Mouse (Mus musculus): Measurements from ENCODE around the gene Fbxo44. TPM values are rescaled to one million over a fixed set of nuclear protein-coding genes. Genes with fewer than 3 reads are reported as not detected.

Fbxo44 gene
- polyA plus RNA-seq, 1 experiment from 2014 or later, result 76.3 TPM

- Histone ChIP-seq H3K4me2 (ENCODE audit: low read length) (peak overlapping the region; percentile 84), H3K9ac (ENCODE audit: low read length) (peak overlapping the region; percentile 91), H3K36me3 (ENCODE audit: control insufficient read depth, insufficient read depth, low read length) (peaks cover 29% of the 10 kb centered on the region), H3K27ac (ENCODE audit: low read depth, low read length) (peak overlapping the region; percentile 79), H3K4me1 (ENCODE audit: control insufficient read depth, insufficient read depth, low read length) (peaks cover 17% of the 10 kb centered on the region), H3K9me3 (replicated peaks; ENCODE audit: control insufficient read depth, low read length) (no peaks in the 10 kb centered on the region), H3K4me3 (ENCODE audit: low read depth, low read length) (peak overlapping the region; percentile 71), H3K27me3 (replicated peaks; ENCODE audit: control insufficient read depth, insufficient read depth, low read length) (peaks cover 32% of the 10 kb centered on the region)
- 1% methylated on average over 54 of the region's 55 CpGs for WGBS
- DNase-seq (ENCODE audit: low spot score), result peak; percentile 97
- peak; percentile 89 for ATAC-seq
Measured at GRCm38 (mm10) chr4:148159544-148160435, 492 bp downstream of the Fbxo44 start.

- H3K36me3 ChIP-seq (ENCODE audit: control insufficient read depth, insufficient read depth, low read length), result peaks cover 40% of the 10 kb centered on the region
- H3K27me3 ChIP-seq (replicated peaks; ENCODE audit: control insufficient read depth, insufficient read depth, low read length), result peaks cover 22% of the 10 kb centered on the region
- H3K4me3 ChIP-seq (ENCODE audit: low read depth, low read length), result peak overlapping the region; percentile 71
- H3K9ac ChIP-seq (ENCODE audit: low read length), result peak overlapping the region; percentile 91
- peaks cover 10% of the 10 kb centered on the region for H3K4me1 ChIP-seq (ENCODE audit: control insufficient read depth, insufficient read depth, low read length)
- DNase-seq (ENCODE audit: low spot score) (peak; percentile 63), ATAC-seq (peak; percentile 5; the same call in 1 of the 2 replicates)
- 20% methylated on average over 27 of the region's 27 CpGs for WGBS
- peak overlapping the region; percentile 84 for H3K4me2 ChIP-seq (ENCODE audit: low read length)
- peak overlapping the region; percentile 79 for H3K27ac ChIP-seq (ENCODE audit: low read depth, low read length)
- H3K9me3 ChIP-seq (replicated peaks; ENCODE audit: control insufficient read depth, low read length), result no peaks in the 10 kb centered on the region
Measured at GRCm38 (mm10) chr4:148158436-148159348, 1.6 kb downstream of the Fbxo44 start.

GRCm38 (mm10) chr4:148154982-148155381, 5.3 kb downstream of the Fbxo44 start:
- 62% methylated on average over 3 of the region's 3 CpGs for WGBS
- Histone ChIP-seq H3K4me1 (ENCODE audit: control insufficient read depth, insufficient read depth, low read length) (peaks cover 14% of the 10 kb centered on the region), H3K27me3 (replicated peaks; ENCODE audit: control insufficient read depth, insufficient read depth, low read length) (no peaks in the 10 kb centered on the region), H3K9me3 (replicated peaks; ENCODE audit: control insufficient read depth, low read length) (no peaks in the 10 kb centered on the region), H3K9ac (ENCODE audit: low read length) (no peak overlapping the region), H3K36me3 (ENCODE audit: control insufficient read depth, insufficient read depth, low read length) (peaks cover 54% of the 10 kb centered on the region), H3K27ac (ENCODE audit: low read depth, low read length) (no peak overlapping the region), H3K4me3 (ENCODE audit: low read depth, low read length) (no peak overlapping the region), H3K4me2 (ENCODE audit: low read length) (no peak overlapping the region)
- DNase-seq (ENCODE audit: low spot score) (peak; percentile 69), ATAC-seq (no peak)

- H3K9me3 ChIP-seq (replicated peaks; ENCODE audit: control insufficient read depth, low read length), result no peaks in the 10 kb centered on the region
- peaks cover 56% of the 10 kb centered on the region for H3K36me3 ChIP-seq (ENCODE audit: control insufficient read depth, insufficient read depth, low read length)
- ATAC-seq, result no peak
- peaks cover 14% of the 10 kb centered on the region for H3K4me1 ChIP-seq (ENCODE audit: control insufficient read depth, insufficient read depth, low read length)
- DNase-seq (ENCODE audit: low spot score), result no peak
- H3K4me2 ChIP-seq (ENCODE audit: low read length), result no peak overlapping the region
- H3K4me3 ChIP-seq (ENCODE audit: low read depth, low read length), result no peak overlapping the region
- no peaks in the 10 kb centered on the region for H3K27me3 ChIP-seq (replicated peaks; ENCODE audit: control insufficient read depth, insufficient read depth, low read length)
- H3K27ac ChIP-seq (ENCODE audit: low read depth, low read length), result no peak overlapping the region
- WGBS, result 96% methylated on average over 4 of the region's 4 CpGs
- no peak overlapping the region for H3K9ac ChIP-seq (ENCODE audit: low read length)
Measured at GRCm38 (mm10) chr4:148154006-148154405, 6.3 kb downstream of the Fbxo44 start.

- Histone ChIP-seq H3K9ac (ENCODE audit: low read length) (no peak overlapping the region), H3K9me3 (replicated peaks; ENCODE audit: control insufficient read depth, low read length) (no peaks in the 10 kb centered on the region), H3K4me3 (ENCODE audit: low read depth, low read length) (no peak overlapping the region), H3K27me3 (replicated peaks; ENCODE audit: control insufficient read depth, insufficient read depth, low read length) (no peaks in the 10 kb centered on the region), H3K36me3 (ENCODE audit: control insufficient read depth, insufficient read depth, low read length) (peaks cover 61% of the 10 kb centered on the region), H3K4me2 (ENCODE audit: low read length) (no peak overlapping the region), H3K27ac (ENCODE audit: low read depth, low read length) (no peak overlapping the region), H3K4me1 (ENCODE audit: control insufficient read depth, insufficient read depth, low read length) (peaks cover 4% of the 10 kb centered on the region; the same call in 1 of the 2 replicates)
- WGBS, result 78% methylated on average over 5 of the region's 5 CpGs
- no peak for ATAC-seq
- DNase-seq (ENCODE audit: low spot score), result no peak
Measured at GRCm38 (mm10) chr4:148152547-148152946, 7.7 kb downstream of the Fbxo44 start.

GRCm38 (mm10) chr4:148151267-148152168, 8.8 kb downstream of the Fbxo44 start, which contains the start of gene Fbxo6:
Gene Fbxo6, minus strand, starts transcription at chr4:148152140.
- Histone ChIP-seq H3K9me3 (replicated peaks; ENCODE audit: control insufficient read depth, low read length) (no peaks in the 10 kb centered on the region), H3K4me1 (ENCODE audit: control insufficient read depth, insufficient read depth, low read length) (peaks cover 4% of the 10 kb centered on the region; the same call in 1 of the 2 replicates), H3K27ac (ENCODE audit: low read depth, low read length) (peak within 1 kb of the TSS; percentile 90), H3K36me3 (ENCODE audit: control insufficient read depth, insufficient read depth, low read length) (peaks cover 63% of the 10 kb centered on the region), H3K4me2 (ENCODE audit: low read length) (peak within 1 kb of the TSS; percentile 98), H3K27me3 (replicated peaks; ENCODE audit: control insufficient read depth, insufficient read depth, low read length) (no peaks in the 10 kb centered on the region), H3K4me3 (ENCODE audit: low read depth, low read length) (peak within 1 kb of the TSS; percentile 56), H3K9ac (ENCODE audit: low read length) (peak within 1 kb of the TSS; percentile 80)
- 1% methylated on average over 51 of the region's 67 CpGs for WGBS
- ATAC-seq (peak; percentile 92), DNase-seq (ENCODE audit: low spot score) (peak; percentile 93)

- Histone ChIP-seq H3K27ac (ENCODE audit: low read depth, low read length) (peak overlapping the region; percentile 90; the same call in 1 of the 2 replicates), H3K9me3 (replicated peaks; ENCODE audit: control insufficient read depth, low read length) (no peaks in the 10 kb centered on the region), H3K4me1 (ENCODE audit: control insufficient read depth, insufficient read depth, low read length) (peaks cover 4% of the 10 kb centered on the region; the same call in 1 of the 2 replicates), H3K27me3 (replicated peaks; ENCODE audit: control insufficient read depth, insufficient read depth, low read length) (no peaks in the 10 kb centered on the region), H3K4me3 (ENCODE audit: low read depth, low read length) (peak overlapping the region; percentile 56), H3K36me3 (ENCODE audit: control insufficient read depth, insufficient read depth, low read length) (peaks cover 63% of the 10 kb centered on the region), H3K4me2 (ENCODE audit: low read length) (peak overlapping the region; percentile 98), H3K9ac (ENCODE audit: low read length) (peak overlapping the region; percentile 80; the same call in 1 of the 2 replicates)
- ATAC-seq (no peak), DNase-seq (ENCODE audit: low spot score) (no peak)
- 42% methylated on average over 3 of the region's 3 CpGs for WGBS
Measured at GRCm38 (mm10) chr4:148150953-148151266, 9.4 kb downstream of the Fbxo44 start.

- ATAC-seq (no peak), DNase-seq (ENCODE audit: low spot score) (no peak)
- H3K4me3 ChIP-seq (ENCODE audit: low read depth, low read length), result no peak overlapping the region
- no peak overlapping the region for H3K4me2 ChIP-seq (ENCODE audit: low read length)
- H3K27me3 ChIP-seq (replicated peaks; ENCODE audit: control insufficient read depth, insufficient read depth, low read length), result no peaks in the 10 kb centered on the region
- H3K9ac ChIP-seq (ENCODE audit: low read length), result no peak overlapping the region
- WGBS, result 66% methylated on average over 7 of the region's 7 CpGs
- no peaks in the 10 kb centered on the region for H3K9me3 ChIP-seq (replicated peaks; ENCODE audit: control insufficient read depth, low read length)
- no peak overlapping the region for H3K27ac ChIP-seq (ENCODE audit: low read depth, low read length)
- H3K36me3 ChIP-seq (ENCODE audit: control insufficient read depth, insufficient read depth, low read length), result peaks cover 63% of the 10 kb centered on the region
- peaks cover 4% of the 10 kb centered on the region; the same call in 1 of the 2 replicates for H3K4me1 ChIP-seq (ENCODE audit: control insufficient read depth, insufficient read depth, low read length)
Measured at GRCm38 (mm10) chr4:148150242-148150641, 10.0 kb downstream of the Fbxo44 start.

All from forebrain, embryonic 14.5 days (tissue).